Mouse (Mus musculus): ENCODE measurements around the gene Adamts3. TPM values are rescaled to one million over a fixed set of nuclear protein-coding genes. Genes with fewer than 3 reads are reported as not detected.

The Adamts3 gene
- polyA plus RNA-seq, 1 experiment = 0.34 TPM

DNA sequence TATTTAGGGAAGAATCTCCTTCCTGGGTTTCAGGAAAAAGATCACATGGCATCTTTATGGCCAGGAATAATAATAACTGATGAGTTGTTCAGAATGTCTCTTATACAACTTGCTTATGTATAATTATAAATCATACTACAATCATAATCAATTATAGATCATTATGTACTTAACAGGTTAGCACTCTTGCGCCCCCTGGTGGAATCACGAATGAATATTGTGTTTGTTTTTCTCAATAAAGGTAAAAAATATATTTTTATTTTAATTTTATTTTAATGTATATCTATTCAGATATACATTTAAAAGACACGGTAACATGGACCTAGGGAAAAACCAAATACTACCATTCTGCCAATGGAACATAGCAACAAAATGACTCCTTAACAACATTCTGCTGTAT lies 63.6 kb downstream of the Adamts3 start:
- H3K79me3 ChIP-seq (ENCODE audit: low read depth) = no peaks in the 10 kb centered on the region
- no peaks in the 10 kb centered on the region for H3K36me3 ChIP-seq (ENCODE audit: control insufficient read depth, insufficient read depth)
- TF ChIP-seq MYOG (IDR thresholded peaks at IDR 0.05; ENCODE audit: control insufficient read depth, extremely low read depth, insufficient read length) (no peak), MAX (IDR thresholded peaks at IDR 0.05) (no peak), MYOD1 (IDR thresholded peaks at IDR 0.05; ENCODE audit: control insufficient read depth, insufficient read length, low read depth) (no peak), USF1 (IDR thresholded peaks at IDR 0.05; ENCODE audit: low read depth) (no peak), FOSL1 (IDR thresholded peaks at IDR 0.05; ENCODE audit: insufficient read depth, low read length, poor library complexity, severe bottlenecking) (no peak), CEBPB (IDR thresholded peaks at IDR 0.05; ENCODE audit: low read depth) (no peak), CTCF (IDR thresholded peaks at IDR 0.05; ENCODE audit: control insufficient read depth, insufficient read depth, insufficient read length) (no peak)
- H3K79me2 ChIP-seq (ENCODE audit: control insufficient read depth, insufficient read depth) = no peaks in the 10 kb centered on the region
- H3K4me3 ChIP-seq (ENCODE audit: insufficient read depth, poor library complexity, severe bottlenecking) = no peak overlapping the region
- no peak overlapping the region for H3ac ChIP-seq (ENCODE audit: control insufficient read depth, insufficient read length, low read depth)
- no peaks in the 10 kb centered on the region for H3K27me3 ChIP-seq (ENCODE audit: control insufficient read depth, insufficient read depth, insufficient read length)

DNA sequence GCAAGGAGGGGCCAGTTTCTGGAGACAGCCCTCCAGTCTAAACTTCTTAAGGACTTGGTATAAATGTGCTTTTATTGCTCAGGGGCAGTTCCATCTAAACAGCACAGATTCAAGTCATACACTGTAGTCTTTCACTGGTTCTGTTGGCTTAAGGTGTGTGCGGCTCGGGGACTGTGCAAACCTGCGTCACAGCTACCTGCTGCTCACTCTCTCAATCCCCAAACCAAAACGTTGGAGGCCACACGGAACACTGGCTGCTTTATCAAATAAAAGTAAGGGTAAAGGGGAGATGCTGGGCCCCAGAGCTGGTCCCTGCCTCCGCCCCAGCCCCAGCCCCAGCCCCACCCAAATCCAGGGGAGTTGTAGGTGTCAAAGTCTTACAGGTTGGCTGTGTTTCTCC lies 66.5 kb downstream of the Adamts3 start:
- TF ChIP-seq CEBPB (IDR thresholded peaks at IDR 0.05; ENCODE audit: low read depth) = no peak
- no peak for TF ChIP-seq FOSL1 (IDR thresholded peaks at IDR 0.05; ENCODE audit: insufficient read depth, low read length, poor library complexity, severe bottlenecking)
- TF ChIP-seq USF1 (IDR thresholded peaks at IDR 0.05; ENCODE audit: low read depth) = no peak
- TF ChIP-seq MAX (IDR thresholded peaks at IDR 0.05) = no peak
- TF ChIP-seq MYOD1 (IDR thresholded peaks at IDR 0.05; ENCODE audit: control insufficient read depth, insufficient read length, low read depth) = no peak
- no peak for TF ChIP-seq MYOG (IDR thresholded peaks at IDR 0.05; ENCODE audit: control insufficient read depth, extremely low read depth, insufficient read length)
- no peak for TF ChIP-seq CTCF (IDR thresholded peaks at IDR 0.05; ENCODE audit: control insufficient read depth, insufficient read depth, insufficient read length)
- no peak overlapping the region for H3ac ChIP-seq (ENCODE audit: control insufficient read depth, insufficient read length, low read depth)

DNA sequence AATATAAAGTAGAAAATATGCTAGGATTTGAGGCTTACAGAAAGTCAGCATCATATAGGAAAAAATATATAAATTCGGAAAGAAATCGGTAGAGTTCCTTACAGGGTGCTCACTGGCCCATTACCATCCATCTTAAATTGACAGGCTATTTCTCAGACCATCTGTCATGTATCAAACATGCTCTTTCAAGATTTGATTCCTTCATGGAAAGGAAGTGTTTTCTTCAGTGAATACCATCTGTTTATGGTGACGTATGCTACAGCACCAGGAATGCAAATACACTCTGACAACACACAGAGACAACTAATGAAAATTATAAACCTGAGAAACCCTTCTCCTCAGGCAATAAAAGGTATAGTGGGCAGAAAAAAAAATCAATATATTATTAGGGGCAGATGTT lies 68.6 kb downstream of the Adamts3 start:
- Histone ChIP-seq H3K36me3 (ENCODE audit: control insufficient read depth, insufficient read depth) (no peaks in the 10 kb centered on the region), H3K4me3 (ENCODE audit: insufficient read depth, poor library complexity, severe bottlenecking) (no peak overlapping the region), H3K79me2 (ENCODE audit: control insufficient read depth, insufficient read depth) (no peaks in the 10 kb centered on the region), H3K27me3 (ENCODE audit: control insufficient read depth, insufficient read depth, insufficient read length) (no peaks in the 10 kb centered on the region), H3ac (ENCODE audit: control insufficient read depth, insufficient read length, low read depth) (no peak overlapping the region), H3K79me3 (ENCODE audit: low read depth) (no peaks in the 10 kb centered on the region)
- TF ChIP-seq MYOG (IDR thresholded peaks at IDR 0.05; ENCODE audit: control insufficient read depth, extremely low read depth, insufficient read length) = no peak
- TF ChIP-seq CTCF (IDR thresholded peaks at IDR 0.05; ENCODE audit: control insufficient read depth, insufficient read depth, insufficient read length) = no peak
- TF ChIP-seq FOSL1 (IDR thresholded peaks at IDR 0.05; ENCODE audit: insufficient read depth, low read length, poor library complexity, severe bottlenecking) = no peak
- TF ChIP-seq MAX (IDR thresholded peaks at IDR 0.05) = no peak
- no peak for TF ChIP-seq MYOD1 (IDR thresholded peaks at IDR 0.05; ENCODE audit: control insufficient read depth, insufficient read length, low read depth)
- no peak for TF ChIP-seq CEBPB (IDR thresholded peaks at IDR 0.05; ENCODE audit: low read depth)
- no peak for TF ChIP-seq USF1 (IDR thresholded peaks at IDR 0.05; ENCODE audit: low read depth)

More for the DNA sequence above, 66.5 kb downstream of the Adamts3 start:
- Histone ChIP-seq H3K79me2 (ENCODE audit: control insufficient read depth, insufficient read depth) (no peaks in the 10 kb centered on the region), H3K36me3 (ENCODE audit: control insufficient read depth, insufficient read depth) (no peaks in the 10 kb centered on the region), H3K27me3 (ENCODE audit: control insufficient read depth, insufficient read depth, insufficient read length) (no peaks in the 10 kb centered on the region), H3K4me3 (ENCODE audit: insufficient read depth, poor library complexity, severe bottlenecking) (no peak overlapping the region), H3K79me3 (ENCODE audit: low read depth) (no peaks in the 10 kb centered on the region)

DNA sequence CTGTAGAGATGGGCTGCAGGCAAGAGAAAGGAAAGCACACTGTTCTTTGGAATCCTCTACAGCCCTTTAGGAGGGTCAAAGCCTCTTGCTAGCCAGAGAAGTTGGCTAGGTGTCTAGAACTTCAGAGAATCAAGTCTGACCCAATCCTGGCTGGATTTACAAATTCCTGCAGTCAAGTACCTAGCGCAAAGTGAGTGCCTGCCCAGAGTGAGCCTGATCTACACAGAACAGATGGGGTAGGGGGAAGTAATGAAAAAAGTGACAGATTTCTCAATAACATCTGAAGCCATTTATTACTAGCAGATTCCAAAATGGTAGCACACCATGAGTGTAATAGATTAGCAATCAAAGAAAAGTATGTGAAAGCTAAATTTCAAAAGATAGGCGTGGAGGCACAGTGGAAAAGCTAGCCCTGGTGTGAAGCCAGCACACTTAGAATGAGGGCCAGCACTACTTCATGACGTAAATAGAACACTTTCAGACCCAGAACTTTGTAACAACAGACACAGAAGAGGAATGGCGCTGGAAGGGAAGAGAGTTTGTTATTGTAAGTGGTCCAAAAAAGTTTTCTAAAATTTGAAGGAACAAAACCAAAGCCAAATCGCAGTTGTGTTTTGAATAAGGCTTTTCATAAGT lies 82.8 kb downstream of the Adamts3 start:
- Histone ChIP-seq H3K36me3 (ENCODE audit: control insufficient read depth, insufficient read depth) (no peaks in the 10 kb centered on the region), H3K79me3 (ENCODE audit: low read depth) (no peaks in the 10 kb centered on the region), H3K4me3 (ENCODE audit: insufficient read depth, poor library complexity, severe bottlenecking) (no peak overlapping the region), H3ac (ENCODE audit: control insufficient read depth, insufficient read length, low read depth) (no peak overlapping the region), H3K79me2 (ENCODE audit: control insufficient read depth, insufficient read depth) (no peaks in the 10 kb centered on the region), H3K27me3 (ENCODE audit: control insufficient read depth, insufficient read depth, insufficient read length) (no peaks in the 10 kb centered on the region)
- TF ChIP-seq CTCF (IDR thresholded peaks at IDR 0.05; ENCODE audit: control insufficient read depth, insufficient read depth, insufficient read length) = no peak

DNA sequence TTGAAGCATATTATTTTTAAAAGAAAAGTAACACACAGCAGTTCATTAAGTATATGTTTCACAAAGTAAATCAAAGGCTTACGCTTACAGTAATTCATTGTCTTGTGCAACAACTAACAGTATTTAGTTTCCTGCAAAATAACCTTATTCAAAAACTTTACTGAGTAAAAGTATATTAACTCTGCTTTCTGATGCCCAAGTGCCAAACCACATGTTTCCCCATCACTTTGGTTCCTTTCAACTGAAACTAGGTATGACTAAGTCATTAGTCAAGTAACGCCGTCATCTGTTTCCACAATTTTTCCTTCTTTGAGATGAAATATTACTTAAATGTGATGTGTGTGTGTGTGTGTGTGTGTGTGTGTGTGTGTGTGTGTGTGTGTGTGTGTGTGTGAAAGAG lies 89.4 kb downstream of the Adamts3 start:
- TF ChIP-seq CEBPB (IDR thresholded peaks at IDR 0.05; ENCODE audit: low read depth) (peak; percentile 50), MYOG (IDR thresholded peaks at IDR 0.05; ENCODE audit: control insufficient read depth, extremely low read depth, insufficient read length) (no peak), FOSL1 (IDR thresholded peaks at IDR 0.05; ENCODE audit: insufficient read depth, low read length, poor library complexity, severe bottlenecking) (peak; percentile 24), MYOD1 (IDR thresholded peaks at IDR 0.05; ENCODE audit: control insufficient read depth, insufficient read length, low read depth) (no peak), CTCF (IDR thresholded peaks at IDR 0.05; ENCODE audit: control insufficient read depth, insufficient read depth, insufficient read length) (no peak), USF1 (IDR thresholded peaks at IDR 0.05; ENCODE audit: low read depth) (no peak)
- no peaks in the 10 kb centered on the region for H3K79me3 ChIP-seq (ENCODE audit: low read depth)
- H3K4me3 ChIP-seq (ENCODE audit: insufficient read depth, poor library complexity, severe bottlenecking) = no peak overlapping the region

DNA sequence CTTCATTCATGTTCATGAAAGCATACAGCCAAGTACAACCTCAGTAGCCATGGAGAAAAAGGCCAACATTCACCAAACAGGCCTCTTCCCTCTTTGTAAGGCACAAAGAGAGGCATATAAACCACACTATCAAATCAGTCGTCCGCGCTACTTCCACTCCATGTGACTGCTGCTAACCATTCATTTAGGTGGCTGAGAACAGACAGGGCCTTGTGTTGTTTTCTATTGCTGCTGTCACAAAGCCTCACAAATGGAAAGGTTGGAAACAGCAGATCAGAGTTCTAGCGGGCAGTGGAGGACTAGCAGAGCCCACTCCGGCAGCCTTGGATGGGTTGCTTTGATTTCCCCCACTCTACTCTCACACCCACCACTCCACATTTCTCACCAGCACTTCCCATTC lies 98.5 kb downstream of the Adamts3 start:
- H3K36me3 ChIP-seq (ENCODE audit: control insufficient read depth, insufficient read depth) = no peaks in the 10 kb centered on the region
- no peaks in the 10 kb centered on the region for H3K79me2 ChIP-seq (ENCODE audit: control insufficient read depth, insufficient read depth)
- no peak overlapping the region for H3K4me3 ChIP-seq (ENCODE audit: insufficient read depth, poor library complexity, severe bottlenecking)
- no peak overlapping the region for H3ac ChIP-seq (ENCODE audit: control insufficient read depth, insufficient read length, low read depth)
- no peaks in the 10 kb centered on the region for H3K27me3 ChIP-seq (ENCODE audit: control insufficient read depth, insufficient read depth, insufficient read length)
- H3K79me3 ChIP-seq (ENCODE audit: low read depth) = no peaks in the 10 kb centered on the region
- TF ChIP-seq CEBPB (IDR thresholded peaks at IDR 0.05; ENCODE audit: low read depth) (no peak), CTCF (IDR thresholded peaks at IDR 0.05; ENCODE audit: control insufficient read depth, insufficient read depth, insufficient read length) (no peak), MYOG (IDR thresholded peaks at IDR 0.05; ENCODE audit: control insufficient read depth, extremely low read depth, insufficient read length) (no peak), FOSL1 (IDR thresholded peaks at IDR 0.05; ENCODE audit: insufficient read depth, low read length, poor library complexity, severe bottlenecking) (no peak), MYOD1 (IDR thresholded peaks at IDR 0.05; ENCODE audit: control insufficient read depth, insufficient read length, low read depth) (no peak), USF1 (IDR thresholded peaks at IDR 0.05; ENCODE audit: low read depth) (no peak), MAX (IDR thresholded peaks at IDR 0.05) (no peak)

More for the DNA sequence above, 89.4 kb downstream of the Adamts3 start:
- Histone ChIP-seq H3K27me3 (ENCODE audit: control insufficient read depth, insufficient read depth, insufficient read length) (no peaks in the 10 kb centered on the region), H3ac (ENCODE audit: control insufficient read depth, insufficient read length, low read depth) (no peak overlapping the region), H3K36me3 (ENCODE audit: control insufficient read depth, insufficient read depth) (no peaks in the 10 kb centered on the region), H3K79me2 (ENCODE audit: control insufficient read depth, insufficient read depth) (no peaks in the 10 kb centered on the region)

Measured in C2C12 (cell line).